Mouse (Mus musculus): ENCODE data around the gene Rnf149. TPM values are rescaled to one million over a fixed set of nuclear protein-coding genes. Genes with fewer than 3 reads are reported as not detected.
A peak's percentile ranks its signal among the peaks of the same experiment; 100 is the strongest.

Rnf149 gene
- polyA plus RNA-seq, 1 experiment from 2014 or later: 25.7 TPM

DNA sequence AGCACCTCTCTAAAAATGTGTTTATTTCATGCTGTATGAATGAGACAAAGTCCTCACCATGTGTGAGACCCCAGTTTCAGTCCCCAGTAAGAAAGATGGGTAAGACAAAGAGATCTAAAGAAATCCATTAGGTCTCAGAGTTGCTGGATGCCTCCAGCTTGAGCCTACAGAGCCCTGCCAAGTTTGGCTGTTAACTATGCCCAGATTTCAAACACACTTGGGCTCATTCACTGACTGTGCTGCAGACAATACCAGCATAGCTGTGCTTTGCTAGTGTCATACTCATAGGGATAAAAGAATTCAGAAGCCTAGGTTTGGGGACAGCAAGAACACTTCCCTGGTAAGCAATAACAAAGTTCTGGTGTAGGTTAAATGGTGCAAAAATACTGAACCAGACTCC, 9.1 kb downstream of the Rnf149 start:
- Histone ChIP-seq H3K9me3 (replicated peaks) (no peaks in the 10 kb centered on the region), H3K27ac (no peak overlapping the region), H3K4me3 (no peak overlapping the region), H3K4me1 (no peaks in the 10 kb centered on the region), H3K27me3 (ENCODE audit: low read depth, poor library complexity, severe bottlenecking) (no peaks in the 10 kb centered on the region), H3K36me3 (peaks cover 36% of the 10 kb centered on the region)
- no peak for DNase-seq (ENCODE audit: low spot score)

DNA sequence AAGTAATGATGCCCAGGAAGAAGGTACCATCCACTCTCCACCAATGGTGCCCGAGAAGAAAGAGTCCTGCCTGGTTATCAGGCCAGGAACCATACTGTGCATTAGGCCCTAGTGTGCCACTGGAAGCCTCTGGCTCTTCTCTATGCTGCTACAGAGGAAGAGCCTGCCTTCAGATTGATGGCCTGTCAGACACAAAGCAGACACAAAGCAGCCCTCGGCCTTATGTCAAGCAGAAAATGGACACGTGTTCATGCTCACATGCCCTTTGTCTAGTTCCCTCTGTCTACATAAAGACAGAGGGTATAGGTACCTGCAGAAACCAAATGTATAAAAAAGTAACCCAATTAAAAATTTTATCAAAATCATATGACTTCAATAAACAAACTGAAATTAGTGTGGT, 12.6 kb downstream of the Rnf149 start:
- Histone ChIP-seq H3K4me1 (no peaks in the 10 kb centered on the region), H3K27me3 (ENCODE audit: low read depth, poor library complexity, severe bottlenecking) (no peaks in the 10 kb centered on the region), H3K27ac (no peak overlapping the region), H3K4me3 (no peak overlapping the region), H3K36me3 (peaks cover 50% of the 10 kb centered on the region), H3K9me3 (replicated peaks) (no peaks in the 10 kb centered on the region)
- 61% methylated on average over 3 of the region's 3 CpGs for WGBS
- DNase-seq (ENCODE audit: low spot score): no peak

- Histone ChIP-seq H3K36me3 (peaks cover 60% of the 10 kb centered on the region), H3K27me3 (ENCODE audit: low read depth, poor library complexity, severe bottlenecking) (no peaks in the 10 kb centered on the region), H3K9me3 (replicated peaks) (no peaks in the 10 kb centered on the region), H3K27ac (no peak overlapping the region), H3K4me3 (no peak overlapping the region), H3K4me1 (no peaks in the 10 kb centered on the region)
- WGBS: 92% methylated on average over 7 of the region's 7 CpGs
- no peak for DNase-seq (ENCODE audit: low spot score)
Observed at GRCm38 (mm10) chr1:39563161-39563560, 14.0 kb downstream of the Rnf149 start.

DNA sequence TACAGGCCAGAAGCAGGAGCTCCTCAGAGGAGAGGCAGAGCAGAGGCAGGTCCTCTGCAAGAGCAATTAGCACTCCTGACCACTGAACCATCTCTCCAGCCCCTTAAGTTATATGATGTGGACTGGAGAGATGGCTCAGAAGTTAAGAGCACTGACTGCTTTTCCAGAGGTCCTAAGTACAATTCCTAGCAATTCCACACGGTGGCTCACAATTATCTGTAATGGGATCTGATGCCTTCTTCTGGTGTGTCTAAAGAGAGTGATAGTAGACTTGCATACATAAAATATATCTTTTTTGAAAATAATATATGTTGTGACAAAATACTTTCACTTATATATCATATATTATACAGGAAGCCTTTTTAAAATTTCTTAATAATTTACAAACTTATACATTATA, 15.3 kb downstream of the Rnf149 start:
- H3K9me3 ChIP-seq (replicated peaks): no peaks in the 10 kb centered on the region
- WGBS: 74% methylated on average over 1 of the region's 1 CpGs
- H3K27ac ChIP-seq: no peak overlapping the region
- H3K36me3 ChIP-seq: peaks cover 71% of the 10 kb centered on the region
- H3K4me1 ChIP-seq: no peaks in the 10 kb centered on the region
- no peak for DNase-seq (ENCODE audit: low spot score)
- H3K4me3 ChIP-seq: no peak overlapping the region
- no peaks in the 10 kb centered on the region for H3K27me3 ChIP-seq (ENCODE audit: low read depth, poor library complexity, severe bottlenecking)

DNA sequence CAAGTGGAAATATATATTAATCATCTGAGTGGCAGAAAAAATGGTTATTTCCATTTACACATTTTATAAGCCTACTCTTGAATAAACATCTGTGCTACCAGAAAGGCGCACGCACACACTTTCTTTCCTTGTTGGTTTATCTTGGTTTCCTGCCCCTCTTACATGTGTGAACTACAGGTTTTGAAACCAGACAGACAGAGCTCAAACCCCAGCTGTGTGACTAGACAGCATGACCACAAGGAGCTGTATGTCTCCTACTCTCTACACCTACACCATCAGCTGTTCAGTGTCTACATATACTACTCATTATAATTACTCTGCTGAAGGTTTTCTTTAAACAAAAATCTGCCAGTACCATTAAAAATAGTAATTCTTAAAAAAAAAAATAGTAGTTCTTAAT, 18.2 kb downstream of the Rnf149 start:
- Histone ChIP-seq H3K9me3 (replicated peaks) (no peaks in the 10 kb centered on the region), H3K36me3 (peaks cover 92% of the 10 kb centered on the region), H3K4me1 (no peaks in the 10 kb centered on the region), H3K4me3 (no peak overlapping the region), H3K27me3 (ENCODE audit: low read depth, poor library complexity, severe bottlenecking) (no peaks in the 10 kb centered on the region), H3K27ac (no peak overlapping the region)
- no peak for DNase-seq (ENCODE audit: low spot score)
- 97% methylated on average over 2 of the region's 2 CpGs for WGBS

DNA sequence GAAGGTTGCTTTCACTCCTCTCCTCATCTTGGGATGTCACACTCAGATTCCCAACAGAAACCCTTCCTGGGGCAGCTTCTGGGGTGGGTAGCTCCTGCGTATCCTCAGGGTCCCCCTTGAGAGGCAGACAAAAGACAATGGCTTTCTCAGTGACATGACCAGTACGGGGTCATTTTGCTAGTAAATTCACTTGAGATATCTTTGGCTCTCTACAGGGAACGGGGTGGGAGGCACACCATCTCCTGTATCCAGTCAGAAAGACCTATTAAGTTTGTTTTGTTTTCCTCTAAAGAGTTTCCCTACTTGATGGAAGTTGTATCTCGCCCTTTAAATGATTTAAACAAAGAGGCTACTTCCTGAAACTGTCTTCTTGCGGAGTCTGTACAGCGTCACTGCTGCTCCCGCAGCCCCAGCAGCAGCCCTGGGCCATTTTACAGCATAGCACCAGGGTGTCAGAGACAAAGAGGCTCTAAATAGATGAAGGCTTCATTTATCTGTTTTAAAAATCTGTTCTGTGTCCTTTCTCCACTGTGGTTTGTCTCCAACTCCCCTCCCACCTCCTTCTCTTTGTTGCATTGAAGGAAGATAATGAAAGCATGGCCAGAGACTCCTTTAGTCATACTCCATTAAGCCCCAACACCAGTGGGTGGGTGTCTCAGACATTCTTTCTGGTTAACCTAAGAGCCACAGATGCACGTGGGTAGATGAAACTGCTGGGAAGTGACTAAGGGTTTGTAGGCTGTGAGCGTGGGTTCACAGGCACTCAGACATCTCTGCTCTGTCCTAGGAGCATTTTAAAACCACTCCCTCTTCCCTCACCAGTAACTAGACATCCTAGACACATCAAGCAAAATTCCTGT, 21.4 kb downstream of the Rnf149 start:
- H3K36me3 ChIP-seq: peaks cover 90% of the 10 kb centered on the region
- no peaks in the 10 kb centered on the region for H3K9me3 ChIP-seq (replicated peaks)
- WGBS: 59% methylated on average over 9 of the region's 9 CpGs
- H3K27me3 ChIP-seq (ENCODE audit: low read depth, poor library complexity, severe bottlenecking): no peaks in the 10 kb centered on the region
- no peak overlapping the region for H3K27ac ChIP-seq
- DNase-seq (ENCODE audit: low spot score): no peak
- H3K4me1 ChIP-seq: no peaks in the 10 kb centered on the region
- no peak overlapping the region for H3K4me3 ChIP-seq

GRCm38 (mm10) chr1:39549831-39550230, 27.4 kb downstream of the Rnf149 start:
- WGBS: 97% methylated on average over 2 of the region's 2 CpGs
- no peaks in the 10 kb centered on the region for H3K4me1 ChIP-seq
- no peaks in the 10 kb centered on the region for H3K27me3 ChIP-seq (ENCODE audit: low read depth, poor library complexity, severe bottlenecking)
- no peaks in the 10 kb centered on the region for H3K9me3 ChIP-seq (replicated peaks)
- H3K36me3 ChIP-seq: peaks cover 85% of the 10 kb centered on the region
- H3K27ac ChIP-seq: no peak overlapping the region
- H3K4me3 ChIP-seq: no peak overlapping the region
- no peak for DNase-seq (ENCODE audit: low spot score)

GRCm38 (mm10) chr1:39547238-39547637, 30.0 kb downstream of the Rnf149 start:
- no peaks in the 10 kb centered on the region for H3K27me3 ChIP-seq (ENCODE audit: low read depth, poor library complexity, severe bottlenecking)
- H3K4me3 ChIP-seq: no peak overlapping the region
- no peaks in the 10 kb centered on the region for H3K9me3 ChIP-seq (replicated peaks)
- WGBS: 68% methylated on average over 2 of the region's 2 CpGs
- no peak overlapping the region for H3K27ac ChIP-seq
- H3K4me1 ChIP-seq: no peaks in the 10 kb centered on the region
- H3K36me3 ChIP-seq: peaks cover 87% of the 10 kb centered on the region
- no peak for DNase-seq (ENCODE audit: low spot score)

DNA sequence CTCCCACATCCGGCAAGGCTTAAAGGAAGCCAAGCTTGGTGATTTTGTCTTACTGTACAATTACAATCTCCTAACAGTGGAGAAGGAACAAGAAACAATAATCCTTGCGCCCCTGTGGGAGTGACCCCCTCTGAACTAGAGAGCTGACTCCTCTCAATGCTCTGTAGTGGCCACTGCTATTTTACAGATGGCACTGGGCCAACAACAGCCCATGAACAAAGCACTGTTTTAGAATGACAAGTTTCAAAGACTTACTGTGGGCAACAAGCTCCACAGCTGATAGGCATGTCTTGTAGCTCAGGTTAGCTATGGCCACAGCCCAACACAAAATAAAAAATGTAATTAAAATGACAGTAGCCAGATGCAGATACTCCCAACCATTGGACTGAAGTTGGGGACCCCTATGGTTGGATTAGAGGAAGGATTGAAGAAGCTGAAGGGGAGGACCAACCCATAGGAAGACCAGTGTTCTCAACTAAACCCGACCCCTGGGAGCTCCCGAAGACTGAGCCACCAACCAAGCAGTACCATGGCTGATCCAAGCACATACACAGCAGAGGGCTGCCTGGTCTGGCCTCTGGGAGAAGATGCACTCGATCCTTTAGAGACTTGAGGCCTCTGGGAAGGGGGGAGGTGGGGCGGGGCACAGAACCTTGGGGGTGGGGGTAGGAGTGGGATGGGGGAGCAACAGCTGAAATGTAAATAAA, 30.9 kb downstream of the Rnf149 start:
- H3K9me3 ChIP-seq (replicated peaks): no peaks in the 10 kb centered on the region
- no peak overlapping the region for H3K27ac ChIP-seq
- peaks cover 88% of the 10 kb centered on the region for H3K36me3 ChIP-seq
- H3K4me3 ChIP-seq: no peak overlapping the region
- DNase-seq (ENCODE audit: low spot score): no peak
- no peaks in the 10 kb centered on the region for H3K4me1 ChIP-seq
- no peaks in the 10 kb centered on the region for H3K27me3 ChIP-seq (ENCODE audit: low read depth, poor library complexity, severe bottlenecking)
- 92% methylated on average over 6 of the region's 6 CpGs for WGBS

GRCm38 (mm10) chr1:39545589-39545988, 31.6 kb downstream of the Rnf149 start:
- Histone ChIP-seq H3K36me3 (peaks cover 91% of the 10 kb centered on the region), H3K27me3 (ENCODE audit: low read depth, poor library complexity, severe bottlenecking) (no peaks in the 10 kb centered on the region), H3K9me3 (replicated peaks) (no peaks in the 10 kb centered on the region; the same call in 1 of the 2 replicates), H3K27ac (no peak overlapping the region), H3K4me3 (no peak overlapping the region), H3K4me1 (no peaks in the 10 kb centered on the region)
- no peak for DNase-seq (ENCODE audit: low spot score)
- WGBS: 94% methylated on average over 7 of the region's 7 CpGs

GRCm38 (mm10) chr1:39540592-39540991, 36.6 kb downstream of the Rnf149 start:
- no peak overlapping the region for H3K4me3 ChIP-seq
- no peak overlapping the region for H3K27ac ChIP-seq
- peaks cover 14% of the 10 kb centered on the region for H3K4me1 ChIP-seq
- H3K9me3 ChIP-seq (replicated peaks): no peaks in the 10 kb centered on the region; the same call in 1 of the 2 replicates
- DNase-seq (ENCODE audit: low spot score): no peak
- no peaks in the 10 kb centered on the region for H3K27me3 ChIP-seq (ENCODE audit: low read depth, poor library complexity, severe bottlenecking)
- peaks cover 81% of the 10 kb centered on the region for H3K36me3 ChIP-seq

DNA sequence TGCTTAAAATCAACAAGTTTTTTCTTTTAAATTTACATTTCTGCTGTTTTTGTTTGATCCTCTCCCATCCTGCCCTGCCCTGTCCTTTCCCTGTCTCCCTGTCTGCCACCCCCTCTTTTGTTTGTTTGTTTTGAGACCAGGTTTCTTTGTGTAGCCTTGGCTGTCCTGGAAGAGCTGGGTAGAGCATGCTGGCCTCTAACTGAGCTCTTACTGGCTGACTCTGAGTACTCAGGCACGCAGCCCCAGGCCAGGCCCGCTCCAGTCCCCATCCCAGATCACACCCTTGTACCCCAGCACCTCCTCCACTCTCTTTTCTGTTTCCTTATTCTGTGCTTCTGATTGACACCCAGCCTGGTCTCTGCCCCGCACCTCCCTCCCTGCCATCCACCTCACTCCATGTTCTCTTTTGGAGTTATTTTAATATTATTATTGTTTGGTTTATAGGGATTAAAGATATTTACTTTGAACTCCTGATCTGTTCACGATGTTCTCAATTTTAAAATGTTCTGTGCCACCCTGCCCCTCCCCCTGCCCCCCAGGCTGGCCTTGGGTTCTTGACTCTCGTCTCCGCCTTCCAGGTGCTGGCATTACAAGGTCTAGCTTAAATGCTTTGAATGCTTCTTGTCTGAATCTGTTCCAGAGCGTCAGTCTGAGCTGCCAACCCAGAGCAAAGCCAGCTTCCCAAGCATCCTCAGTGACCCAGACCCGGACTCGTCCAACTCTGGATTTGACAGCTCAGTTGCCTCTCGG, 39.4 kb downstream of the Rnf149 start:
- WGBS: 93% methylated on average over 10 of the region's 10 CpGs
- Histone ChIP-seq H3K4me3 (no peak overlapping the region), H3K36me3 (peaks cover 54% of the 10 kb centered on the region)

DNA sequence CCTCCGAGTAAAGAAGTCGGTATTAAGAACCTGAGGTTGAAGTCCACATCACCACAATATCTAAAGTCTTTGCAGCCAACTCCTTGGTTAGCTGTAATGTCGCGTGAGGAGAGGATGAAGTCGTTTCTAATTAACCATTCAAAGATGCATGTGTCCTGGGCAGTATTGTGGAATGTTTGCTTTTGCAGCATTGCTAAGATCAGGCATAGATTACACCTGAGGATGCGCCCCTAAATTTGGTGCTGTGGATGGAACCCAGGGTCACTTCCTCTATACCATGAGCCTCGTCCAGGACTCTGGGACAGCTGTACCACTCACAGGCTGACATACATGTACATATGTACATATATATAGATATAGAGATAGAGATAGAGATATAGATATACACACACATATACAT, 40.5 kb downstream of the Rnf149 start:
- no peaks in the 10 kb centered on the region for H3K27me3 ChIP-seq (ENCODE audit: low read depth, poor library complexity, severe bottlenecking)
- no peaks in the 10 kb centered on the region; the same call in 1 of the 2 replicates for H3K9me3 ChIP-seq (replicated peaks)
- H3K36me3 ChIP-seq: peaks cover 43% of the 10 kb centered on the region
- peak overlapping the region; percentile 98 for H3K4me3 ChIP-seq
- peaks cover 19% of the 10 kb centered on the region for H3K4me1 ChIP-seq
- H3K27ac ChIP-seq: no peak overlapping the region
- 52% methylated on average over 7 of the region's 7 CpGs for WGBS
- DNase-seq (ENCODE audit: low spot score): no peak

More for the DNA sequence above, 39.4 kb downstream of the Rnf149 start:
- DNase-seq (ENCODE audit: low spot score): no peak
- Histone ChIP-seq H3K27ac (no peak overlapping the region), H3K27me3 (ENCODE audit: low read depth, poor library complexity, severe bottlenecking) (no peaks in the 10 kb centered on the region), H3K9me3 (replicated peaks) (no peaks in the 10 kb centered on the region; the same call in 1 of the 2 replicates), H3K4me1 (peaks cover 19% of the 10 kb centered on the region)
